Mouse (Mus musculus): Measurements from ENCODE around the gene Pde11a. TPM values are rescaled to one million over a fixed set of nuclear protein-coding genes. Genes with fewer than 3 reads are reported as not detected.

Pde11a gene
- polyA plus RNA-seq, 1 experiment, result not detected

DNA sequence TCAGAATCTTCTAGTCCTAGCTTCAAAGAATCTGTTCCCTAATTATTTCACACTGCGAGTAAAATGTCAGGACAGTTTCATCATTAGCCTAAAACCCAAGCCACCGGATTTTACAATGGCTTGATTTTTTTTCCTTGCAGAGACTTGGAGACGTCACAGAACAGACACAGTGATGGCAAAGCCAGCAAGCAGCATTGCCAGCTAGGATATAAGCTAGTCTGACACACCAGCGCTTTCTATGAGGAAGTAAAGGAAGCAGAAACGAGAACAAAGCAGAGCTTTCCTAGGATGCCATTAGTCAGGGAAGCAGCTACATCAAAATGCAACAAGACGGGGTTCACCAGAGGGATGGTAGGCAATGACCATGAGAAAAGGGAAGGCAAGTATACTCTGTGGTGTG is 9.3 kb upstream of the Pde11a start:
- H3ac ChIP-seq (ENCODE audit: control insufficient read depth, insufficient read length), result no peak overlapping the region

DNA sequence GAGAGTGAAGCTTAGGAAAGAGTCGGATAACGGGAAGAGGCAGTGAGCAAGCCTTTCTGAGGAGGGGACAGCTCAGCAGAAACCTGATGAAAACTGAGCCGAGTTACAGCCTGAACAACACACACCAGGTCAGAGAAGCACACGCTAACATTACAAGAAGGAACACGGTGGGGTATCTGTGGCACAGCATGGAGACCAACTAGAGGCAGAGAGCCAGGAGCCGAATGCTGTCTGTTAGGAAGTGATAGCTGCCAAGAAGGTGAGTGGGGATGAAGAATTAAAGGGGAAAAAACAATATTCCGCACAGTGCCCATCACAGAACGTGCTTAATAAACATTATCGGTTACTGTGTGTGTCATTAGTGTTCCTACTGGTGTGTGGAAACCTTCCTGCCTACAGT is 3.6 kb upstream of the Pde11a start:
- no peak overlapping the region for H3K4me3 ChIP-seq
- H3K36me3 ChIP-seq (ENCODE audit: control insufficient read depth, insufficient read depth), result no peaks in the 10 kb centered on the region
- no peak overlapping the region for H3ac ChIP-seq (ENCODE audit: control insufficient read depth, insufficient read length)
- peaks cover 24% of the 10 kb centered on the region for H3K27me3 ChIP-seq (ENCODE audit: control insufficient read depth, insufficient read depth, insufficient read length)
- H3K79me2 ChIP-seq (ENCODE audit: control insufficient read depth, insufficient read depth), result no peaks in the 10 kb centered on the region
- no peak for TF ChIP-seq CEBPB (IDR thresholded peaks at IDR 0.05; ENCODE audit: insufficient read depth, poor library complexity, severe bottlenecking)
- no peak for TF ChIP-seq MYOG (IDR thresholded peaks at IDR 0.05; ENCODE audit: control insufficient read depth in 1 of 3, insufficient read depth in 1 of 3, insufficient read length in 2 of 3, low read depth in 2 of 3)
- H3K4me2 ChIP-seq (ENCODE audit: low read depth), result no peak overlapping the region

More for the DNA sequence above, 9.3 kb upstream of the Pde11a start:
- Histone ChIP-seq H3K4me2 (ENCODE audit: low read depth) (no peak overlapping the region), H3K79me2 (ENCODE audit: control insufficient read depth, insufficient read depth) (no peaks in the 10 kb centered on the region), H3K4me3 (no peak overlapping the region), H3K27me3 (ENCODE audit: control insufficient read depth, insufficient read depth, insufficient read length) (no peaks in the 10 kb centered on the region), H3K36me3 (ENCODE audit: control insufficient read depth, insufficient read depth) (no peaks in the 10 kb centered on the region)
- no peak for TF ChIP-seq E2F4 (IDR thresholded peaks at IDR 0.05; ENCODE audit: insufficient read depth)
- TF ChIP-seq MYOD1 (IDR thresholded peaks at IDR 0.05; ENCODE audit: control insufficient read depth in 1 of 3, insufficient read length in 2 of 3, low read depth in 2 of 3), result no peak
- TF ChIP-seq SRF (IDR thresholded peaks at IDR 0.05; ENCODE audit: control insufficient read depth, insufficient read length, low read depth), result no peak
- no peak for TF ChIP-seq CEBPB (IDR thresholded peaks at IDR 0.05; ENCODE audit: insufficient read depth, poor library complexity, severe bottlenecking)
- TF ChIP-seq POLR2AphosphoS2 (IDR thresholded peaks at IDR 0.05; ENCODE audit: insufficient read length, low read depth), result no peak
- TF ChIP-seq MYOG (IDR thresholded peaks at IDR 0.05; ENCODE audit: control insufficient read depth in 1 of 3, insufficient read depth in 1 of 3, insufficient read length in 2 of 3, low read depth in 2 of 3), result no peak
- no peak for TF ChIP-seq POLR2A (IDR thresholded peaks at IDR 0.05; ENCODE audit: insufficient read length, low read depth)
- no peak for TF ChIP-seq USF1 (IDR thresholded peaks at IDR 0.05; ENCODE audit: low read depth)
- no peak for TF ChIP-seq TCF3 (IDR thresholded peaks at IDR 0.05; ENCODE audit: insufficient read length, low read depth)
- TF ChIP-seq REST (IDR thresholded peaks at IDR 0.05; ENCODE audit: insufficient read depth, insufficient read length), result no peak

DNA sequence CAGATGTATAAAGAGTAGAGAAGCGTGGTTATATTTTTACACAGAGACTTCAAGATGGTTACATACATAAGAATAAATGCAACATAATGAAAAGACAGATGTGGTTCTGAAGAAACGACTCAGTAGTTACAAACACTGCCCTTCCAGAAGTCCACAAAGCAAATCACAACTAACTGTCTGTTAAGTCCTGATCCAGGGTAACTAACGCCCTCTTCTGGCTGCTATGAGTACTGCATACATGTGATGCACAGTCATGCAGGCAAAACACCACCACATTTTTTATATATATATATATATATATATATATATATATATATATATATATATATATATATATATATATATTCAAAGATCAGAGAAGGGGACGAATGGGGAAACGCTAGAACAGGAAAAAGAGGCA is 4.0 kb downstream of the Pde11a start:
- TF ChIP-seq MYOD1 (IDR thresholded peaks at IDR 0.05; ENCODE audit: control insufficient read depth in 1 of 3, insufficient read length in 2 of 3, low read depth in 2 of 3) (no peak), SRF (IDR thresholded peaks at IDR 0.05; ENCODE audit: control insufficient read depth, insufficient read length, low read depth) (no peak), CEBPB (IDR thresholded peaks at IDR 0.05; ENCODE audit: insufficient read depth, poor library complexity, severe bottlenecking) (no peak), MAX (IDR thresholded peaks at IDR 0.05; ENCODE audit: low read depth) (no peak), TCF3 (IDR thresholded peaks at IDR 0.05; ENCODE audit: insufficient read length, low read depth) (no peak), POLR2A (IDR thresholded peaks at IDR 0.05; ENCODE audit: insufficient read length, low read depth) (no peak), TCF12 (IDR thresholded peaks at IDR 0.05; ENCODE audit: insufficient read depth, poor library complexity, severe bottlenecking) (no peak), E2F4 (IDR thresholded peaks at IDR 0.05; ENCODE audit: insufficient read depth) (no peak)
- Histone ChIP-seq H3ac (ENCODE audit: control insufficient read depth, insufficient read length) (no peak overlapping the region), H3K79me2 (ENCODE audit: control insufficient read depth, insufficient read depth) (no peaks in the 10 kb centered on the region), H3K4me2 (ENCODE audit: low read depth) (no peak overlapping the region), H3K4me3 (no peak overlapping the region), H3K27me3 (ENCODE audit: control insufficient read depth, insufficient read depth, insufficient read length) (peaks cover 28% of the 10 kb centered on the region), H3K36me3 (ENCODE audit: control insufficient read depth, insufficient read depth) (no peaks in the 10 kb centered on the region)

DNA sequence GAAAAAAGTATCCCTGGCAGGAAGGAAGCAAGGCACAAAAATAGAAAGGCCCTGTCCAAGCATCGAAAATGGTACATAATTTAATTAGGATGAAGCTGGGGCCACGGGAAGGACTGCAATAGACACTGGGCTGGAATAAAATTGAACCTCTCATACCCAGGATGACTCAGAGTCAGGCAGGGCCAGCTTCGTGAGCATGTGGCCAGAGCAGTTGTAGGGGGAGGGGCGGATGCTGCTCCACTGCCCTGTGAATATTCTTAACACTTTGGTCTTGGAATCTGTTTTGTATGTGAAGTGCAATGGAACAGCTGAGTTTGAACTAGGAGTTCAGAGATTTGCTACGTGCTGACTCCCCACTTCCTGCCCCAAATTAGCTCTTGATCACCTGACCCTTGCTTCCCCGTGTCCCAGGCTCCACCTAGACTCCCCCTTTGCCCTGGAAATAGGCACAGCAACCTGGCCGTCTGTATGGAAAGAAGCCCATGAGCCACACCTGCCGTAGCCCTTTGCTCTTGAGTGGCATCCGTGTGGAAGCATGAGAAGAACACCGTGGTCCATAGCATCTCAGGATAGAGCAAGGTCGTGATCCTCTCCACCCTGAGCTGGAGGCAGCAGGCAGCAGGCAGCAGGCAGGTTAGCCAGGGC is 6.3 kb downstream of the Pde11a start:
- H3K4me3 ChIP-seq, result no peak overlapping the region
- H3ac ChIP-seq (ENCODE audit: control insufficient read depth, insufficient read length), result no peak overlapping the region
- H3K27me3 ChIP-seq (ENCODE audit: control insufficient read depth, insufficient read depth, insufficient read length), result peaks cover 13% of the 10 kb centered on the region
- no peaks in the 10 kb centered on the region for H3K79me2 ChIP-seq (ENCODE audit: control insufficient read depth, insufficient read depth)
- no peaks in the 10 kb centered on the region for H3K36me3 ChIP-seq (ENCODE audit: control insufficient read depth, insufficient read depth)
- no peak for TF ChIP-seq E2F4 (IDR thresholded peaks at IDR 0.05; ENCODE audit: insufficient read depth)
- TF ChIP-seq MYOG (IDR thresholded peaks at IDR 0.05; ENCODE audit: control insufficient read depth in 1 of 3, insufficient read depth in 1 of 3, insufficient read length in 2 of 3, low read depth in 2 of 3), result no peak
- TF ChIP-seq USF1 (IDR thresholded peaks at IDR 0.05; ENCODE audit: low read depth), result no peak
- no peak for TF ChIP-seq SRF (IDR thresholded peaks at IDR 0.05; ENCODE audit: control insufficient read depth, insufficient read length, low read depth)
- no peak for TF ChIP-seq POLR2A (IDR thresholded peaks at IDR 0.05; ENCODE audit: insufficient read length, low read depth)
- no peak for TF ChIP-seq TCF12 (IDR thresholded peaks at IDR 0.05; ENCODE audit: insufficient read depth, poor library complexity, severe bottlenecking)
- no peak for TF ChIP-seq MYOD1 (IDR thresholded peaks at IDR 0.05; ENCODE audit: control insufficient read depth in 1 of 3, insufficient read length in 2 of 3, low read depth in 2 of 3)
- TF ChIP-seq TCF3 (IDR thresholded peaks at IDR 0.05; ENCODE audit: insufficient read length, low read depth), result no peak
- TF ChIP-seq REST (IDR thresholded peaks at IDR 0.05; ENCODE audit: insufficient read depth, insufficient read length), result no peak
- no peak for TF ChIP-seq POLR2AphosphoS2 (IDR thresholded peaks at IDR 0.05; ENCODE audit: insufficient read length, low read depth)
- no peak for TF ChIP-seq CEBPB (IDR thresholded peaks at IDR 0.05; ENCODE audit: insufficient read depth, poor library complexity, severe bottlenecking)
- no peak for TF ChIP-seq MAX (IDR thresholded peaks at IDR 0.05; ENCODE audit: low read depth)
- no peak overlapping the region for H3K4me2 ChIP-seq (ENCODE audit: low read depth)

DNA sequence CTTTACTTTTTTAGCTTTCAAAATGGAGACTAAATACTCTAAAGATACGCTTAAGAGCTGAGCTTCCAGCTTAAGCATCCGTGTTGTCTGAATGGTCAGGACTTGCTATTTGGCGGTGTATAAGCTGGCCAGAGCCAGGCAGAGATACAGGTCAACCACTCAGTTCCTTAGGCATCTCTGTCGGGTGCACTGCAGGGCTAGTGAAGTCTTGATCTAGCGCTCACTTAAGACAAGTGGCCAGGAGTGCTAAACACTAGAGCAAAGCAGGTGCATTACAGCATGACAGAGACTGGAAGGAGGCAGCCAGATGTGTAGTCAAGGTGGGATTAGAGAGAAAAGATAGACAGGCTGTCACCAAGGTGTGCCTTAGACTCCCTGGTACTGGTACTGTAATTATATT is 8.5 kb downstream of the Pde11a start:
- Histone ChIP-seq H3K79me2 (ENCODE audit: control insufficient read depth, insufficient read depth) (no peaks in the 10 kb centered on the region), H3K4me3 (no peak overlapping the region), H3K27me3 (ENCODE audit: control insufficient read depth, insufficient read depth, insufficient read length) (peaks cover 9% of the 10 kb centered on the region), H3K36me3 (ENCODE audit: control insufficient read depth, insufficient read depth) (no peaks in the 10 kb centered on the region), H3ac (ENCODE audit: control insufficient read depth, insufficient read length) (no peak overlapping the region), H3K4me2 (ENCODE audit: low read depth) (no peak overlapping the region)
- no peak for TF ChIP-seq MYOD1 (IDR thresholded peaks at IDR 0.05; ENCODE audit: control insufficient read depth in 1 of 3, insufficient read length in 2 of 3, low read depth in 2 of 3)
